Mouse (Mus musculus) bone marrow, adult 2 months (tissue): ENCODE results near the gene Sectm1a.

Source experiments
- CTCF ChIP-seq: fragments of 200-500 bp; IDR thresholded peaks from 2 replicates; pipeline ENCODE4 v1.5.1; 2011; ENCODE audit warnings: low read length, control low read depth; ENCODE audit not compliant: control insufficient read depth, insufficient read depth
- POLR2A ChIP-seq: fragments of 200-500 bp; IDR thresholded peaks from 2 replicates; pipeline ENCODE4 v1.6.1; 2011; ENCODE audit warnings: low read depth, mild to moderate bottlenecking, control low read depth, low read length, borderline replicate concordance; ENCODE audit not compliant: control insufficient read depth

- no peak for TF ChIP-seq CTCF
- TF ChIP-seq POLR2A, result no peak
Measured at GRCm38 (mm10) chr11:121089756-121090546, 8.9 kb upstream of the Sectm1a start.
